Mouse (Mus musculus) MEL (cell line): Measurements from ENCODE around the gene Naga. TPM values are rescaled to one million over a fixed set of nuclear protein-coding genes. Genes with fewer than 3 reads are reported as not detected.

Experiments used
- DNase-seq: peaks from one replicate; pipeline ENCODE4 v3.0.0; 2011; ENCODE audit warnings: low read depth, low spot score
- H3K27ac ChIP-seq: 2 replicates; pipeline ENCODE4 v1.5.1; 2012; ENCODE audit warnings: low read depth, mild to moderate bottlenecking, control low read depth, low read length, moderate library complexity; ENCODE audit not compliant: control insufficient read depth
- H3K27me3 ChIP-seq, 2 experiments: fragments of 150-350 bp in 1 of 2; sonication (generic) in 1 of 2; 2 replicates each; pipeline ENCODE4 v1.6.1; 2012; ENCODE audit warnings: low read length in 2 of 2, mild to moderate bottlenecking in 2 of 2, improper control_type of control experiment in 1 of 2, moderate library complexity in 1 of 2; ENCODE audit not compliant: insufficient read depth in 2 of 2, control insufficient read depth in 1 of 2
- H3K36me3 ChIP-seq, 2 experiments: 2 replicates each; pipeline ENCODE4 v1.6.1; 2012 to 2014; ENCODE audit warnings: low read length in 2 of 2, improper control_type of control experiment in 1 of 2, inconsistent platforms in 1 of 2, mild to moderate bottlenecking in 1 of 2; ENCODE audit not compliant: insufficient read depth in 2 of 2, control insufficient read depth in 1 of 2
- H3K4me1 ChIP-seq, 2 experiments: fragments of 150-350 bp in 1 of 2; sonication (generic) in 1 of 2; 2 replicates each; pipeline ENCODE4 v1.6.1; 2012; ENCODE audit warnings: low read length in 2 of 2, improper control_type of control experiment in 1 of 2, mild to moderate bottlenecking in 1 of 2; ENCODE audit not compliant: insufficient read depth in 2 of 2, control insufficient read depth in 1 of 2
- H3K4me3 ChIP-seq, 2 experiments: fragments of 150-350 bp in 1 of 2; sonication (generic) in 1 of 2; 2 replicates each; pipeline ENCODE4 v1.5.1; 2012; ENCODE audit warnings: low read depth in 2 of 2, low read length in 2 of 2, mild to moderate bottlenecking in 2 of 2, moderate library complexity in 2 of 2, control low read depth in 1 of 2, improper control_type of control experiment in 1 of 2; ENCODE audit not compliant: control insufficient read depth in 1 of 2, insufficient read depth in 1 of 2
- H3K79me2 ChIP-seq: 2 replicates; pipeline ENCODE4 v1.6.1; 2012; ENCODE audit warnings: mild to moderate bottlenecking, low read length, moderate library complexity; ENCODE audit not compliant: control insufficient read depth, poor library complexity, insufficient read depth
- H3K9ac ChIP-seq: 2 replicates; pipeline ENCODE4 v1.6.1; 2012; ENCODE audit warnings: low read depth, mild to moderate bottlenecking, control low read depth, low read length, moderate library complexity; ENCODE audit not compliant: control insufficient read depth, poor library complexity, severe bottlenecking
- H3K9me3 ChIP-seq: fragments of 150-350 bp; sonication (generic); replicated peaks from 2 replicates; pipeline ENCODE4 v1.6.1; 2012; ENCODE audit warnings: mild to moderate bottlenecking, low read length, improper control_type of control experiment, moderate library complexity; ENCODE audit not compliant: insufficient read depth
- BHLHE40 ChIP-seq: IDR thresholded peaks from 2 replicates; pipeline ENCODE4 v1.6.1; 2012; ENCODE audit warnings: low read depth, mild to moderate bottlenecking, inconsistent platforms, low read length, improper control_type of control experiment, borderline replicate concordance
- CHD1 ChIP-seq: IDR thresholded peaks from 2 replicates; pipeline ENCODE4 v1.6.1; 2012; ENCODE audit warnings: low read depth, mild to moderate bottlenecking, inconsistent platforms, low read length, improper control_type of control experiment
- CHD2 ChIP-seq: IDR thresholded peaks from 2 replicates; pipeline ENCODE4 v1.6.1; 2011; ENCODE audit warnings: low read length, improper control_type of control experiment
- CTCF ChIP-seq, 3 experiments: IDR thresholded peaks in 2 of 3; conservative IDR thresholded peaks in 1 of 3; 2 replicates each; pipeline ENCODE4 v1.5.1; 2011 to 2012; ENCODE audit warnings: low read length in 3 of 3, low read depth in 2 of 3, mild to moderate bottlenecking in 2 of 3, improper control_type of control experiment in 1 of 3, inconsistent platforms in 1 of 3, mixed read lengths in 1 of 3, moderate library complexity in 1 of 3; ENCODE audit not compliant: control insufficient read depth in 1 of 3, insufficient read depth in 1 of 3, poor library complexity in 1 of 3, severe bottlenecking in 1 of 3
- E2F4 ChIP-seq: IDR thresholded peaks from 2 replicates; pipeline ENCODE4 v1.6.1; 2011; ENCODE audit warnings: low read depth, low read length, improper control_type of control experiment, borderline replicate concordance
- ELF1 ChIP-seq: IDR thresholded peaks from 2 replicates; pipeline ENCODE4 v1.6.1; 2014; ENCODE audit warnings: low read depth, mild to moderate bottlenecking, inconsistent platforms, low read length, improper control_type of control experiment, moderate library complexity
- EP300 ChIP-seq, 2 experiments: IDR thresholded peaks; 2 replicates each; pipeline ENCODE4 v1.6.1; 2011; ENCODE audit warnings: improper control_type of control experiment in 2 of 2, low read length in 2 of 2, low read depth in 1 of 2, mild to moderate bottlenecking in 1 of 2
- ETS1 ChIP-seq: IDR thresholded peaks from 2 replicates; pipeline ENCODE4 v1.6.1; 2012; ENCODE audit warnings: low read depth, mild to moderate bottlenecking, inconsistent platforms, low read length, improper control_type of control experiment, moderate library complexity
- GATA1 ChIP-seq: IDR thresholded peaks from 2 replicates; pipeline ENCODE4 v1.6.1; 2011; ENCODE audit warnings: low read depth, low read length, improper control_type of control experiment
- HCFC1 ChIP-seq: IDR thresholded peaks from 2 replicates; pipeline ENCODE4 v1.6.1; 2012; ENCODE audit warnings: low read depth, mild to moderate bottlenecking, inconsistent platforms, low read length, improper control_type of control experiment, moderate library complexity
- JUND ChIP-seq: IDR thresholded peaks from 2 replicates; pipeline ENCODE4 v1.6.1; 2011; ENCODE audit warnings: low read depth, mild to moderate bottlenecking, improper control_type of control experiment, low read length
- KAT2A ChIP-seq: conservative IDR thresholded peaks from 2 replicates; pipeline ENCODE4 v1.6.1; 2012; ENCODE audit warnings: low read depth, low read length, improper control_type of control experiment, inconsistent platforms
- MAX ChIP-seq: IDR thresholded peaks from 2 replicates; pipeline ENCODE4 v1.6.1; 2011; ENCODE audit warnings: low read length, improper control_type of control experiment
- MAZ ChIP-seq: IDR thresholded peaks from 2 replicates; pipeline ENCODE4 v1.6.1; 2012; ENCODE audit warnings: low read depth, mild to moderate bottlenecking, inconsistent platforms, low read length, improper control_type of control experiment
- MEF2A ChIP-seq: IDR thresholded peaks from 2 replicates; pipeline ENCODE4 v1.6.1; 2014; ENCODE audit warnings: low read depth, mild to moderate bottlenecking, inconsistent platforms, low read length, improper control_type of control experiment; ENCODE audit not compliant: poor library complexity, insufficient replicate concordance, severe bottlenecking; ENCODE audit errors: extremely low read depth
- MXI1 ChIP-seq: IDR thresholded peaks from 2 replicates; pipeline ENCODE4 v1.6.1; 2011; ENCODE audit warnings: mild to moderate bottlenecking, low read depth, low read length, improper control_type of control experiment
- MYB ChIP-seq: IDR thresholded peaks from 2 replicates; pipeline ENCODE4 v1.6.1; 2011; ENCODE audit warnings: mild to moderate bottlenecking, low read depth, low read length, improper control_type of control experiment
- MYC ChIP-seq: IDR thresholded peaks from 2 replicates; pipeline ENCODE4 v1.6.1; 2011; ENCODE audit warnings: low read depth, mild to moderate bottlenecking, low read length, improper control_type of control experiment, moderate library complexity
- NELFE ChIP-seq: IDR thresholded peaks from 2 replicates; pipeline ENCODE4 v1.6.1; 2011; ENCODE audit warnings: low read depth, low read length, improper control_type of control experiment
- NRF1 ChIP-seq: IDR thresholded peaks from 2 replicates; pipeline ENCODE4 v1.6.1; 2014; ENCODE audit warnings: low read depth, mild to moderate bottlenecking, inconsistent platforms, low read length, improper control_type of control experiment, moderate library complexity; ENCODE audit not compliant: poor library complexity, insufficient read depth, severe bottlenecking
- POLR2A ChIP-seq, 2 experiments: IDR thresholded peaks; 2 replicates each; pipeline ENCODE4 v1.6.1; 2011 to 2012; ENCODE audit warnings: low read length in 2 of 2, mild to moderate bottlenecking in 2 of 2, control low read depth in 1 of 2, improper control_type of control experiment in 1 of 2, low read depth in 1 of 2, moderate library complexity in 1 of 2; ENCODE audit not compliant: control insufficient read depth in 1 of 2, insufficient read depth in 1 of 2, poor library complexity in 1 of 2
- POLR2AphosphoS5 ChIP-seq: IDR thresholded peaks from 2 replicates; pipeline ENCODE4 v1.6.1; 2012; ENCODE audit warnings: low read depth, borderline replicate concordance, mild to moderate bottlenecking, inconsistent platforms, low read length, moderate library complexity, mixed read lengths
- RAD21 ChIP-seq: IDR thresholded peaks from 2 replicates; pipeline ENCODE4 v1.6.1; 2011; ENCODE audit warnings: mild to moderate bottlenecking, low read depth, low read length, improper control_type of control experiment
- RCOR1 ChIP-seq: IDR thresholded peaks from 2 replicates; pipeline ENCODE4 v1.6.1; 2012; ENCODE audit warnings: low read depth, mild to moderate bottlenecking, inconsistent platforms, low read length, improper control_type of control experiment
- SIN3A ChIP-seq: IDR thresholded peaks from 2 replicates; pipeline ENCODE4 v1.6.1; 2012; ENCODE audit warnings: low read length, improper control_type of control experiment, inconsistent platforms
- SMC3 ChIP-seq: IDR thresholded peaks from 2 replicates; pipeline ENCODE4 v1.6.1; 2011; ENCODE audit warnings: low read depth, low read length, improper control_type of control experiment
- TAL1 ChIP-seq: IDR thresholded peaks from 2 replicates; pipeline ENCODE4 v1.6.1; 2012; ENCODE audit warnings: mild to moderate bottlenecking, inconsistent platforms, low read length, moderate library complexity, mixed read lengths
- TCF12 ChIP-seq: IDR thresholded peaks from 2 replicates; pipeline ENCODE4 v1.6.1; 2014; ENCODE audit warnings: low read depth, mild to moderate bottlenecking, inconsistent platforms, low read length, improper control_type of control experiment, moderate library complexity
- UBTF ChIP-seq: IDR thresholded peaks from 2 replicates; pipeline ENCODE4 v1.6.1; 2012; ENCODE audit warnings: low read depth, mild to moderate bottlenecking, inconsistent platforms, low read length, improper control_type of control experiment, moderate library complexity, borderline replicate concordance; ENCODE audit not compliant: insufficient read depth
- USF1 ChIP-seq: IDR thresholded peaks from 2 replicates; pipeline ENCODE4 v1.6.1; 2014; ENCODE audit warnings: low read depth, mild to moderate bottlenecking, inconsistent platforms, low read length, improper control_type of control experiment, moderate library complexity
- USF2 ChIP-seq, 2 experiments: IDR thresholded peaks; 2 replicates each; pipeline ENCODE4 v1.6.1; 2011 to 2012; ENCODE audit warnings: improper control_type of control experiment in 2 of 2, low read length in 2 of 2, borderline replicate concordance in 1 of 2, inconsistent platforms in 1 of 2, low read depth in 1 of 2, mild to moderate bottlenecking in 1 of 2; ENCODE audit not compliant: insufficient read depth in 1 of 2
- ZC3H11A ChIP-seq: IDR thresholded peaks from 2 replicates; pipeline ENCODE4 v1.6.1; 2012; ENCODE audit warnings: low read depth, mild to moderate bottlenecking, inconsistent platforms, low read length, improper control_type of control experiment
- ZKSCAN1 ChIP-seq: IDR thresholded peaks from 2 replicates; pipeline ENCODE4 v1.6.1; 2012; ENCODE audit warnings: low read depth, mild to moderate bottlenecking, inconsistent platforms, low read length, improper control_type of control experiment, moderate library complexity
- ZMIZ1 ChIP-seq: IDR thresholded peaks from 2 replicates; pipeline ENCODE4 v1.6.1; 2012; ENCODE audit warnings: low read depth, mild to moderate bottlenecking, inconsistent platforms, low read length, improper control_type of control experiment, moderate library complexity
- ZNF384 ChIP-seq: IDR thresholded peaks from 2 replicates; pipeline ENCODE4 v1.6.1; 2012; ENCODE audit warnings: low read depth, mild to moderate bottlenecking, inconsistent platforms, low read length, improper control_type of control experiment
- polyA plus RNA-seq, 2 experiments: library from polyadenylated mRNA; stranded (reverse) in 1 of 2; unstranded in 1 of 2; fragments of >175 nt in 1 of 2; fragments of >200 nt in 1 of 2; gene quantifications; 2 replicates each; pipeline versions ENCODE4 v1.2.1 to v1.2.4; 2012; ENCODE audit warnings: low replicate concordance in 2 of 2, low read depth in 1 of 2; ENCODE audit not compliant: insufficient read length in 2 of 2, insufficient read depth in 1 of 2, missing spikeins in 1 of 2
- total RNA-seq: library from RNA; depleted of rRNA; stranded (reverse); fragments of 300-350 nt; gene quantifications from 2 replicates; pipeline ENCODE4 v1.2.3, GENCODE M21; 2012

Naga gene
- total and polyA plus RNA-seq, 3 experiments = 26.4 to 59.5 TPM; not detected in 1

GRCm38 (mm10) chr15:82347303-82347676, 8.6 kb upstream of the Naga start:
- peak; percentile 52 for DNase-seq
- Histone ChIP-seq H3K9ac (peak overlapping the region; percentile 73), H3K4me3 (peak overlapping the region; percentile 67 to 83), H3K4me1 (peaks cover 19 to 65% of the 10 kb centered on the region in 2 experiments), H3K27me3 (no peaks in the 10 kb centered on the region), H3K79me2 (peaks cover 43% of the 10 kb centered on the region), H3K36me3 (peaks cover 0 to 59% of the 10 kb centered on the region in 2 experiments; a peak in 2 of 4 replicates), H3K9me3 (no peaks in the 10 kb centered on the region), H3K27ac (peak overlapping the region; percentile 87)
- no peak for TF ChIP-seq UBTF
- no peak for TF ChIP-seq HCFC1
- no peak for TF ChIP-seq NRF1
- no peak for TF ChIP-seq CHD2
- no peak; a peak in 1 of 4 replicates for TF ChIP-seq POLR2A (IDR thresholded peaks at IDR 0.05; ENCODE audit: control insufficient read depth in 1 of 2, insufficient read depth in 1 of 2, low read depth in 1 of 2, low read length in 2 of 2, poor library complexity in 1 of 2)
- TF ChIP-seq MXI1 = peak; percentile 70; the same call in 1 of the 2 replicates
- TF ChIP-seq USF2 (IDR thresholded peaks at IDR 0.05; ENCODE audit: borderline replicate concordance in 1 of 2, insufficient read depth in 1 of 2, low read depth in 1 of 2, low read length in 2 of 2) = no peak
- TF ChIP-seq SIN3A = no peak
- TF ChIP-seq E2F4 = no peak
- no peak for TF ChIP-seq GATA1
- TF ChIP-seq JUND = no peak
- peak; percentile 43; the same call in 1 of the 2 replicates for TF ChIP-seq MYC
- TF ChIP-seq SMC3 = no peak; the same call in 1 of the 2 replicates
- no peak for TF ChIP-seq ZNF384
- TF ChIP-seq TAL1 = no peak
- TF ChIP-seq ELF1 = no peak
- no peak for TF ChIP-seq RCOR1
- no peak for TF ChIP-seq RAD21
- no peak for TF ChIP-seq CTCF (IDR thresholded peaks at IDR 0.05 in 2 of 3, conservative IDR thresholded peaks at IDR 0.05 in 1 of 3; ENCODE audit: control insufficient read depth in 1 of 3, insufficient read depth in 1 of 3, low read depth in 2 of 3, low read length in 3 of 3, poor library complexity in 1 of 3, severe bottlenecking in 1 of 3)
- no peak for TF ChIP-seq KAT2A
- no peak for TF ChIP-seq MYB
- peak; percentile 64 for TF ChIP-seq MAX
- TF ChIP-seq ZMIZ1 = 0 out of 2 replicates have a peak, but pooled peaks have one; percentile 33
- no peak for TF ChIP-seq MAZ
- no peak for TF ChIP-seq NELFE
- no peak for TF ChIP-seq TCF12
- no peak for TF ChIP-seq BHLHE40
- TF ChIP-seq ZC3H11A = no peak
- TF ChIP-seq CHD1 = no peak; the same call in 1 of the 2 replicates
- 0 out of 2 replicates have a peak, but pooled peaks have one; percentile 23 for TF ChIP-seq USF1
- TF ChIP-seq EP300 (IDR thresholded peaks at IDR 0.05; ENCODE audit: low read depth in 1 of 2, low read length in 2 of 2) = no peak
- TF ChIP-seq MEF2A = no peak
- TF ChIP-seq POLR2AphosphoS5 = peak; percentile 45; the same call in 1 of the 2 replicates
- TF ChIP-seq ZKSCAN1 = no peak
- TF ChIP-seq ETS1 = no peak
